Mouse (Mus musculus): Measurements from ENCODE around the gene Hoxb5. TPM values are rescaled to one million over a fixed set of nuclear protein-coding genes. Genes with fewer than 3 reads are reported as not detected.

Hoxb5 gene
- polyA plus RNA-seq, 1 experiment from 2014 or later: 46.1 TPM

- Histone ChIP-seq H3K4me3 (no peak overlapping the region), H3K27ac (no peak overlapping the region), H3K9me3 (no peaks in the 10 kb centered on the region), H3K4me1 (peaks cover 21% of the 10 kb centered on the region), H3K36me3 (no peaks in the 10 kb centered on the region), H3K27me3 (peaks cover 99% of the 10 kb centered on the region), H3K4me2 (no peak overlapping the region), H3K9ac (no peak overlapping the region)
- no peak for ATAC-seq (ENCODE audit: borderline replicate concordance, extremely low read depth, low FRiP score, low TSS enrichment)
- WGBS: 8% methylated on average over 4 of the region's 4 CpGs
Observed at GRCm38 (mm10) chr11:96275896-96276295, 27.2 kb upstream of the Hoxb5 start.

GRCm38 (mm10) chr11:96277151-96278044, 25.7 kb upstream of the Hoxb5 start:
- Histone ChIP-seq H3K4me3 (0 out of 2 replicates have a peak overlapping the region, but pooled peaks have one; percentile 1), H3K9ac (no peak overlapping the region), H3K4me2 (peak overlapping the region; percentile 23; the same call in 1 of the 2 replicates), H3K27ac (no peak overlapping the region), H3K36me3 (no peaks in the 10 kb centered on the region), H3K27me3 (peaks cover 98% of the 10 kb centered on the region), H3K4me1 (peaks cover 6% of the 10 kb centered on the region), H3K9me3 (no peaks in the 10 kb centered on the region)
- WGBS: 4% methylated on average over 35 of the region's 35 CpGs
- no peak for ATAC-seq (ENCODE audit: borderline replicate concordance, extremely low read depth, low FRiP score, low TSS enrichment)

- Histone ChIP-seq H3K9ac (no peak overlapping the region), H3K9me3 (no peaks in the 10 kb centered on the region), H3K4me2 (no peak overlapping the region), H3K27me3 (peaks cover 98% of the 10 kb centered on the region), H3K4me1 (peaks cover 6% of the 10 kb centered on the region; the same call in 1 of the 2 replicates), H3K36me3 (no peaks in the 10 kb centered on the region), H3K27ac (no peak overlapping the region), H3K4me3 (no peak overlapping the region)
- 19% methylated on average over 14 of the region's 14 CpGs for WGBS
- ATAC-seq (ENCODE audit: borderline replicate concordance, extremely low read depth, low FRiP score, low TSS enrichment): no peak
Observed at GRCm38 (mm10) chr11:96278324-96278723, 24.8 kb upstream of the Hoxb5 start.

GRCm38 (mm10) chr11:96278773-96279172, 24.4 kb upstream of the Hoxb5 start:
- Histone ChIP-seq H3K36me3 (no peaks in the 10 kb centered on the region), H3K4me3 (no peak overlapping the region), H3K9me3 (no peaks in the 10 kb centered on the region), H3K9ac (no peak overlapping the region), H3K4me2 (no peak overlapping the region), H3K4me1 (peaks cover 10% of the 10 kb centered on the region; the same call in 1 of the 2 replicates), H3K27ac (no peak overlapping the region), H3K27me3 (peaks cover 96% of the 10 kb centered on the region)
- no peak for ATAC-seq (ENCODE audit: borderline replicate concordance, extremely low read depth, low FRiP score, low TSS enrichment)
- WGBS: under 1% methylated on average over 9 of the region's 9 CpGs

GRCm38 (mm10) chr11:96279421-96280233, 23.5 kb upstream of the Hoxb5 start:
- H3K4me2 ChIP-seq: no peak overlapping the region
- no peaks in the 10 kb centered on the region for H3K36me3 ChIP-seq
- H3K27ac ChIP-seq: no peak overlapping the region
- no peak overlapping the region for H3K9ac ChIP-seq
- 0 out of 2 replicates have a peak overlapping the region, but pooled peaks have one; percentile 0 for H3K4me3 ChIP-seq
- no peak for ATAC-seq (ENCODE audit: borderline replicate concordance, extremely low read depth, low FRiP score, low TSS enrichment)
- WGBS: 5% methylated on average over 31 of the region's 31 CpGs
- H3K27me3 ChIP-seq: peaks cover 94% of the 10 kb centered on the region
- H3K9me3 ChIP-seq: no peaks in the 10 kb centered on the region
- peaks cover 14% of the 10 kb centered on the region for H3K4me1 ChIP-seq

GRCm38 (mm10) chr11:96280399-96281378, 22.4 kb upstream of the Hoxb5 start:
- H3K4me2 ChIP-seq: no peak overlapping the region
- peaks cover 92% of the 10 kb centered on the region for H3K27me3 ChIP-seq
- WGBS: 17% methylated on average over 8 of the region's 8 CpGs
- no peaks in the 10 kb centered on the region for H3K9me3 ChIP-seq
- no peak overlapping the region for H3K9ac ChIP-seq
- no peak overlapping the region for H3K4me3 ChIP-seq
- H3K27ac ChIP-seq: no peak overlapping the region
- peaks cover 16% of the 10 kb centered on the region for H3K4me1 ChIP-seq
- no peak for ATAC-seq (ENCODE audit: borderline replicate concordance, extremely low read depth, low FRiP score, low TSS enrichment)
- H3K36me3 ChIP-seq: no peaks in the 10 kb centered on the region

GRCm38 (mm10) chr11:96281396-96281795, 21.7 kb upstream of the Hoxb5 start:
- H3K36me3 ChIP-seq: no peaks in the 10 kb centered on the region
- H3K9me3 ChIP-seq: no peaks in the 10 kb centered on the region
- H3K4me1 ChIP-seq: peaks cover 16% of the 10 kb centered on the region
- no peak overlapping the region for H3K4me2 ChIP-seq
- H3K9ac ChIP-seq: no peak overlapping the region
- H3K4me3 ChIP-seq: no peak overlapping the region
- peaks cover 92% of the 10 kb centered on the region for H3K27me3 ChIP-seq
- no peak overlapping the region for H3K27ac ChIP-seq
- no peak for ATAC-seq (ENCODE audit: borderline replicate concordance, extremely low read depth, low FRiP score, low TSS enrichment)
- WGBS: 9% methylated on average over 18 of the region's 18 CpGs

GRCm38 (mm10) chr11:96281855-96282570, 21.1 kb upstream of the Hoxb5 start, which contains the start of gene Hoxb8:
Hoxb8 (plus strand) TSS chr11:96281905.
- ATAC-seq (ENCODE audit: borderline replicate concordance, extremely low read depth, low FRiP score, low TSS enrichment): no peak
- Histone ChIP-seq H3K27ac (no peak within 1 kb of the TSS), H3K9ac (no peak within 1 kb of the TSS), H3K9me3 (no peaks in the 10 kb centered on the region), H3K4me2 (peak within 1 kb of the TSS; percentile 67), H3K36me3 (no peaks in the 10 kb centered on the region), H3K4me1 (peaks cover 21% of the 10 kb centered on the region), H3K4me3 (peak within 1 kb of the TSS; percentile 41), H3K27me3 (peaks cover 92% of the 10 kb centered on the region)
- WGBS: 1% methylated on average over 27 of the region's 27 CpGs

GRCm38 (mm10) chr11:96282795-96283430, 20.2 kb upstream of the Hoxb5 start:
- Histone ChIP-seq H3K9ac (peak overlapping the region; percentile 4; the same call in 1 of the 2 replicates), H3K4me3 (peak overlapping the region; percentile 41)
- under 1% methylated on average over 49 of the region's 49 CpGs for WGBS

GRCm38 (mm10) chr11:96284041-96284749, 18.9 kb upstream of the Hoxb5 start:
- H3K4me2 ChIP-seq: peak overlapping the region; percentile 67
- WGBS: under 1% methylated on average over 48 of the region's 49 CpGs
- peak overlapping the region; percentile 58 for H3K9ac ChIP-seq
- H3K27me3 ChIP-seq: peaks cover 93% of the 10 kb centered on the region
- peaks cover 22% of the 10 kb centered on the region for H3K4me1 ChIP-seq
- H3K4me3 ChIP-seq: peak overlapping the region; percentile 41
- H3K9me3 ChIP-seq: no peaks in the 10 kb centered on the region
- peak overlapping the region; percentile 84 for H3K27ac ChIP-seq
- H3K36me3 ChIP-seq: no peaks in the 10 kb centered on the region
- ATAC-seq (ENCODE audit: borderline replicate concordance, extremely low read depth, low FRiP score, low TSS enrichment): peak; percentile 47; the same call in 1 of the 2 replicates

More at GRCm38 (mm10) chr11:96282795-96283430, 20.2 kb upstream of the Hoxb5 start:
- Histone ChIP-seq H3K27me3 (peaks cover 92% of the 10 kb centered on the region), H3K27ac (no peak overlapping the region), H3K4me2 (peak overlapping the region; percentile 67), H3K4me1 (peaks cover 22% of the 10 kb centered on the region), H3K9me3 (no peaks in the 10 kb centered on the region), H3K36me3 (no peaks in the 10 kb centered on the region)
- no peak for ATAC-seq (ENCODE audit: borderline replicate concordance, extremely low read depth, low FRiP score, low TSS enrichment)

Data from lung, embryonic 15.5 days (tissue).